Mouse (Mus musculus): Measurements from ENCODE around the gene Gm15737. TPM values are rescaled to one million over a fixed set of nuclear protein-coding genes. Genes with fewer than 3 reads are reported as not detected.
A peak's percentile ranks its signal among the peaks of the same experiment; 100 is the strongest.

The Gm15737 gene
- polyA plus RNA-seq, 1 experiment from 2014 or later, result not detected

DNA sequence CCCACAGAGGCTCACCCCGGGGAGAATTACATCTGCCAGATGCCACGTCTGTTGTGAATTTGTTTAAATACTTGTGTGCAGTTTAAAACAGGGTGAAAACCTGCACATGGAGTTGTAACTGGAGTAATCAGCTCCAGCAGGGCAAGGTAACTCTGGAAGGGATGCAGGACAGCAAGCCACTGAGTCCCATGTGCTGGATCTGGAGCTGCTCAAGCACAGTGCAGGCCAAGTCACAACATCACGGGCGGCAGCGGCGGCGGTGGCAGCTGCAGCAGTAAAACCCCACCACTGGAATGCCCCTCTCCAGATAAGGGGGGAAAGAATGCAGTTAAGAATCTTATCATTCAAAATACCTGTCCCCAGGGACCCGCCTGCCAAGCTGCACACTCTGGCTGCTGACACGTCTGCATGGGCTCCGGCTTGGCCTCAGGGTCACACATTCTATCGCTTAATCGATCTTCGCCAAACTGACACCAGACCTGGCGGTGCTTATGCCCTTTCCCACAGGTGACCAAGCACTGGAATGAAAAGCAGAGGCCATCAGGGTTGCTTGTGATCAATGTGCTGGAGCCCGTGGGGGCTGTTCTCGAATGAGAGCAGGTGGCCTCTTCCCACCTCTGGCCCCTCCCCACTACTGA, 544 bp downstream of the Gm15737 start:
- peak; percentile 74 for ATAC-seq
- no peak overlapping the region for H3K4me2 ChIP-seq (ENCODE audit: low read depth, low read length)
- H3K27ac ChIP-seq (ENCODE audit: low read length), result peak overlapping the region; percentile 92
- H3K4me3 ChIP-seq (ENCODE audit: low read length), result no peak overlapping the region
- peaks cover 12% of the 10 kb centered on the region for H3K4me1 ChIP-seq (ENCODE audit: control insufficient read depth, insufficient read depth, low read length)
- H3K9ac ChIP-seq (ENCODE audit: low read depth, low read length), result peak overlapping the region; percentile 30; the same call in 1 of the 2 replicates
- no peaks in the 10 kb centered on the region for H3K9me3 ChIP-seq (ENCODE audit: control insufficient read depth, low read length)
- H3K27me3 ChIP-seq (replicated peaks; ENCODE audit: control insufficient read depth, insufficient read depth, low read length), result no peaks in the 10 kb centered on the region
- H3K36me3 ChIP-seq (ENCODE audit: control insufficient read depth, insufficient read depth, low read length), result no peaks in the 10 kb centered on the region
- WGBS, result 31% methylated on average over 16 of the region's 16 CpGs

- Histone ChIP-seq H3K27ac (ENCODE audit: low read length) (no peak overlapping the region), H3K36me3 (ENCODE audit: control insufficient read depth, insufficient read depth, low read length) (no peaks in the 10 kb centered on the region), H3K4me1 (ENCODE audit: control insufficient read depth, insufficient read depth, low read length) (peaks cover 12% of the 10 kb centered on the region), H3K27me3 (replicated peaks; ENCODE audit: control insufficient read depth, insufficient read depth, low read length) (no peaks in the 10 kb centered on the region), H3K9ac (ENCODE audit: low read depth, low read length) (no peak overlapping the region), H3K4me2 (ENCODE audit: low read depth, low read length) (no peak overlapping the region), H3K4me3 (ENCODE audit: low read length) (no peak overlapping the region), H3K9me3 (ENCODE audit: control insufficient read depth, low read length) (no peaks in the 10 kb centered on the region)
- WGBS, result 71% methylated on average over 4 of the region's 4 CpGs
- no peak for ATAC-seq
Measured at GRCm38 (mm10) chr6:92871813-92872212, 2.7 kb downstream of the Gm15737 start.

DNA sequence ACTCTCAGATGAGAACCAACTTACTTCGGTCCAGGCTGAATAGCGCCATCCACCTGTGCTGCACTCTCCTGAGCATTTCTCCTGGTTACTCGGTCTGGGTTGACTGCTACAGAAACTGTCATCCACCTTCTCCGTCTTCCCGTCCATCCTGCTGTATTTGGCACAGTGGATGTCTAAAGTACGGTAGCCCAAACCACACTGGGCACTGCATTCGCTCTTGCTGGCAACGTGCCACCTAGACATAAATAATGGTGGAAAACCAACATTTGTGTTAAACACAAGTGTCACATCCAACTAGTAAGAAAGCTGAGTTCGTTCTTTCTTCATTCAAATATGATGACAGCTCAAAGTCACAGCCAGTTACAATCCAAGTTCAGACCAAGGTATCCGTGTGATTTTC, 3.6 kb downstream of the Gm15737 start:
- ATAC-seq, result no peak

DNA sequence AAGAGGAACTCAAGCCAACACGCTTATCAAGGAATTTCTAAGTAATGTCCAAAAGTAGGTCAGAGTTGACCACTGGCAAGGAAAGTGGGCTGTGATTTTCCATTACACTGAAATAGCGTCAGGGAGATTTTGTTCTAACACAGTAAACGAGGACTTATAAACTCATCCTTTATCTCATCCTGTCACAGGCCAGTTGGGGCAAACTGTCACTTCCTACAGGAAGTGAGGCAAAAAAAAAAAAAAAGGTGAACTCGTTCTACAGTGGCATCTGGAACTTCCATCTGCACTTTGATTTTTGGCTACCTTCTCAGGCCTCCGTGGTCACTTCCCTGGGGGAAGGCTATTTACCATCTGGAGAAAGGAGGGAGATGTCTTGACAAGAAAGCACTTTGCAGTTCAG, 5.7 kb downstream of the Gm15737 start:
- peaks cover 4% of the 10 kb centered on the region; the same call in 1 of the 2 replicates for H3K4me1 ChIP-seq (ENCODE audit: control insufficient read depth, insufficient read depth, low read length)
- H3K27ac ChIP-seq (ENCODE audit: low read length), result no peak overlapping the region
- no peaks in the 10 kb centered on the region for H3K27me3 ChIP-seq (replicated peaks; ENCODE audit: control insufficient read depth, insufficient read depth, low read length)
- no peak overlapping the region for H3K9ac ChIP-seq (ENCODE audit: low read depth, low read length)
- H3K9me3 ChIP-seq (ENCODE audit: control insufficient read depth, low read length), result no peaks in the 10 kb centered on the region
- ATAC-seq, result no peak
- WGBS, result 62% methylated on average over 5 of the region's 5 CpGs
- no peaks in the 10 kb centered on the region for H3K36me3 ChIP-seq (ENCODE audit: control insufficient read depth, insufficient read depth, low read length)
- no peak overlapping the region for H3K4me3 ChIP-seq (ENCODE audit: low read length)
- no peak overlapping the region for H3K4me2 ChIP-seq (ENCODE audit: low read depth, low read length)

More for the DNA sequence above, 3.6 kb downstream of the Gm15737 start:
- no peak overlapping the region for H3K9ac ChIP-seq (ENCODE audit: low read depth, low read length)
- no peak overlapping the region for H3K4me3 ChIP-seq (ENCODE audit: low read length)
- H3K36me3 ChIP-seq (ENCODE audit: control insufficient read depth, insufficient read depth, low read length), result no peaks in the 10 kb centered on the region
- no peak overlapping the region for H3K27ac ChIP-seq (ENCODE audit: low read length)
- peaks cover 12% of the 10 kb centered on the region for H3K4me1 ChIP-seq (ENCODE audit: control insufficient read depth, insufficient read depth, low read length)
- no peaks in the 10 kb centered on the region for H3K27me3 ChIP-seq (replicated peaks; ENCODE audit: control insufficient read depth, insufficient read depth, low read length)
- no peak overlapping the region for H3K4me2 ChIP-seq (ENCODE audit: low read depth, low read length)
- WGBS, result 84% methylated on average over 10 of the region's 10 CpGs
- H3K9me3 ChIP-seq (ENCODE audit: control insufficient read depth, low read length), result no peaks in the 10 kb centered on the region

GRCm38 (mm10) chr6:92875340-92875739, 6.2 kb downstream of the Gm15737 start:
- H3K36me3 ChIP-seq (ENCODE audit: control insufficient read depth, insufficient read depth, low read length), result no peaks in the 10 kb centered on the region

GRCm38 (mm10) chr6:92876121-92876520, 7.0 kb downstream of the Gm15737 start:
- H3K27ac ChIP-seq (ENCODE audit: low read length), result no peak overlapping the region
- H3K27me3 ChIP-seq (replicated peaks; ENCODE audit: control insufficient read depth, insufficient read depth, low read length), result no peaks in the 10 kb centered on the region
- no peaks in the 10 kb centered on the region for H3K4me1 ChIP-seq (ENCODE audit: control insufficient read depth, insufficient read depth, low read length)
- no peak overlapping the region for H3K9ac ChIP-seq (ENCODE audit: low read depth, low read length)
- ATAC-seq, result no peak
- no peak overlapping the region for H3K4me3 ChIP-seq (ENCODE audit: low read length)
- H3K36me3 ChIP-seq (ENCODE audit: control insufficient read depth, insufficient read depth, low read length), result no peaks in the 10 kb centered on the region
- no peaks in the 10 kb centered on the region for H3K9me3 ChIP-seq (ENCODE audit: control insufficient read depth, low read length)
- 71% methylated on average over 5 of the region's 5 CpGs for WGBS
- no peak overlapping the region for H3K4me2 ChIP-seq (ENCODE audit: low read depth, low read length)

More at GRCm38 (mm10) chr6:92875340-92875739, 6.2 kb downstream of the Gm15737 start:
- Histone ChIP-seq H3K27me3 (replicated peaks; ENCODE audit: control insufficient read depth, insufficient read depth, low read length) (no peaks in the 10 kb centered on the region), H3K27ac (ENCODE audit: low read length) (no peak overlapping the region), H3K4me2 (ENCODE audit: low read depth, low read length) (no peak overlapping the region), H3K4me1 (ENCODE audit: control insufficient read depth, insufficient read depth, low read length) (no peaks in the 10 kb centered on the region), H3K9me3 (ENCODE audit: control insufficient read depth, low read length) (no peaks in the 10 kb centered on the region), H3K4me3 (ENCODE audit: low read length) (no peak overlapping the region), H3K9ac (ENCODE audit: low read depth, low read length) (no peak overlapping the region)
- ATAC-seq, result no peak
- 84% methylated on average over 2 of the region's 2 CpGs for whole genome bisulfite sequencing

GRCm38 (mm10) chr6:92877236-92877635, 8.1 kb downstream of the Gm15737 start:
- whole genome bisulfite sequencing, result 94% methylated on average over 4 of the region's 4 CpGs
- no peaks in the 10 kb centered on the region for H3K27me3 ChIP-seq (replicated peaks; ENCODE audit: control insufficient read depth, insufficient read depth, low read length)
- H3K4me1 ChIP-seq (ENCODE audit: control insufficient read depth, insufficient read depth, low read length), result no peaks in the 10 kb centered on the region
- no peak overlapping the region for H3K27ac ChIP-seq (ENCODE audit: low read length)
- H3K4me2 ChIP-seq (ENCODE audit: low read depth, low read length), result no peak overlapping the region
- no peaks in the 10 kb centered on the region for H3K9me3 ChIP-seq (ENCODE audit: control insufficient read depth, low read length)
- no peak overlapping the region for H3K4me3 ChIP-seq (ENCODE audit: low read length)
- no peak for ATAC-seq
- H3K9ac ChIP-seq (ENCODE audit: low read depth, low read length), result no peak overlapping the region
- H3K36me3 ChIP-seq (ENCODE audit: control insufficient read depth, insufficient read depth, low read length), result no peaks in the 10 kb centered on the region

- no peak for ATAC-seq
Measured at GRCm38 (mm10) chr6:92878771-92879170, 9.6 kb downstream of the Gm15737 start.

DNA sequence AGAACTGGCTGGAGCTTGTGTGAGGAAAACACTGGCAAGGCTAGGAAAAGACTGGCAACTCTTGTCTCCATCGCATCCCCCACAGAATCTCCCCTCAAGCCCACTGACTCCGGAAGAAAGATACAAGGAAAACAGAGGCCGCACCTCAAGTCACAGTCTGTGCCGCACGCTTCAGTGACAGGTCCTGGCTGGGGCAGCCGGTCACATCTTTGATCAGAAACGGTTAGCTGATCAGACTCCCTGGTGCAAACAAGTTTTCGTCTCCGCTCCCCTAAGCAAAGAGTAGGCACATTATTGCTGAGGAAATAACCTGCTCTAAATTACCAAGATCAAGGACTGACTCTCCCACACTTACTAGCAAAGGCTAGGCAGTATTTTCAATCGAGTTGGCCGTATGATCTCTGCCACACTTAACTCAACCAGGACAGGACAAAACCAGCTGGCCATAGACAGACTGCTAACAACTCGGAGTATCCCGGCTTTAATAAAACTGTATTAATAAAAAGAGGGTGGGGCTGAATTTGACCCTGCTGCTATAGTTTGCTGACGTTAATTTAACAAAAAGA, 10.6 kb downstream of the Gm15737 start:
- Histone ChIP-seq H3K27ac (ENCODE audit: low read length) (no peak overlapping the region), H3K27me3 (replicated peaks; ENCODE audit: control insufficient read depth, insufficient read depth, low read length) (no peaks in the 10 kb centered on the region), H3K36me3 (ENCODE audit: control insufficient read depth, insufficient read depth, low read length) (peaks cover 2% of the 10 kb centered on the region; the same call in 1 of the 2 replicates), H3K4me3 (ENCODE audit: low read length) (no peak overlapping the region), H3K9ac (ENCODE audit: low read depth, low read length) (no peak overlapping the region), H3K4me1 (ENCODE audit: control insufficient read depth, insufficient read depth, low read length) (no peaks in the 10 kb centered on the region), H3K9me3 (ENCODE audit: control insufficient read depth, low read length) (no peaks in the 10 kb centered on the region), H3K4me2 (ENCODE audit: low read depth, low read length) (no peak overlapping the region)
- WGBS, result 86% methylated on average over 14 of the region's 14 CpGs
- ATAC-seq, result no peak

More at GRCm38 (mm10) chr6:92878771-92879170, 9.6 kb downstream of the Gm15737 start:
- Histone ChIP-seq H3K27ac (ENCODE audit: low read length) (no peak overlapping the region), H3K9ac (ENCODE audit: low read depth, low read length) (no peak overlapping the region), H3K4me1 (ENCODE audit: control insufficient read depth, insufficient read depth, low read length) (no peaks in the 10 kb centered on the region), H3K36me3 (ENCODE audit: control insufficient read depth, insufficient read depth, low read length) (no peaks in the 10 kb centered on the region; the same call in 1 of the 2 replicates), H3K9me3 (ENCODE audit: control insufficient read depth, low read length) (no peaks in the 10 kb centered on the region), H3K4me3 (ENCODE audit: low read length) (no peak overlapping the region), H3K27me3 (replicated peaks; ENCODE audit: control insufficient read depth, insufficient read depth, low read length) (no peaks in the 10 kb centered on the region), H3K4me2 (ENCODE audit: low read depth, low read length) (no peak overlapping the region)
- WGBS, result 92% methylated on average over 5 of the region's 5 CpGs
